Mouse (Mus musculus): ENCODE measurements around the gene Gm17949.
"Not testable (repeated sequence)": the region's sequence is repeated elsewhere in the genome, so short reads cannot be mapped to it uniquely, and the experiment has no call there.

Gm17949 gene

GRCm38 (mm10) chr17:57047406-57047805 lies 36.1 kb downstream of the Gm17949 start:
- no peak for DNase-seq (ENCODE audit: inconsistent ontology term)

- no peak for DNase-seq (ENCODE audit: inconsistent ontology term)
These were observed 37.5 kb downstream of the Gm17949 start for GRCm38 (mm10) chr17:57048816-57049215.

GRCm38 (mm10) chr17:57051679-57052078 lies 40.4 kb downstream of the Gm17949 start:
- DNase-seq (ENCODE audit: inconsistent ontology term) = not testable (repeated sequence)

- no peak for DNase-seq (ENCODE audit: inconsistent ontology term)
These were observed 45.0 kb downstream of the Gm17949 start for GRCm38 (mm10) chr17:57056246-57056645.

- DNase-seq (ENCODE audit: inconsistent ontology term) = peak; percentile 27
These were observed 47.7 kb downstream of the Gm17949 start, which contains the start of gene Crb3 for GRCm38 (mm10) chr17:57058891-57059485. Gene Crb3, plus strand, starts transcription at chr17:57059105.

GRCm38 (mm10) chr17:57059486-57059977 lies 48.3 kb downstream of the Gm17949 start, which contains the start of gene Slc25a23:
Gene Slc25a23, minus strand, starts transcription at chr17:57059863.
- peak; percentile 90 for DNase-seq (ENCODE audit: inconsistent ontology term)

GRCm38 (mm10) chr17:57060231-57060801 lies 49.0 kb downstream of the Gm17949 start:
- peak; percentile 95 for DNase-seq (ENCODE audit: inconsistent ontology term)

GRCm38 (mm10) chr17:57061069-57061468 lies 49.8 kb downstream of the Gm17949 start:
- no peak for DNase-seq (ENCODE audit: inconsistent ontology term)

GRCm38 (mm10) chr17:57062011-57062521 lies 50.8 kb downstream of the Gm17949 start:
- DNase-seq (ENCODE audit: inconsistent ontology term) = no peak

- peak; percentile 9 for DNase-seq (ENCODE audit: inconsistent ontology term)
These were observed 51.3 kb downstream of the Gm17949 start for GRCm38 (mm10) chr17:57062548-57062947.

GRCm38 (mm10) chr17:57063031-57063430 lies 51.8 kb downstream of the Gm17949 start:
- DNase-seq (ENCODE audit: inconsistent ontology term) = no peak

- DNase-seq (ENCODE audit: inconsistent ontology term) = no peak
These were observed 55.6 kb downstream of the Gm17949 start for GRCm38 (mm10) chr17:57066908-57067307.

- DNase-seq (ENCODE audit: inconsistent ontology term) = no peak
These were observed 59.0 kb downstream of the Gm17949 start for GRCm38 (mm10) chr17:57070272-57070671.

GRCm38 (mm10) chr17:57070699-57071098 lies 59.4 kb downstream of the Gm17949 start:
- no peak for DNase-seq (ENCODE audit: inconsistent ontology term)

Measured in Muller cell, postnatal 12 days (primary cell).